Mouse (Mus musculus) lung, postnatal 4 days (tissue): ENCODE measurements around the gene Irf2bp2.

ENCODE experiments used
- DNase-seq, 2 experiments: peaks; one replicate each; pipeline ENCODE4 v3.0.0; 2021

The Irf2bp2 gene

GRCm38 (mm10) chr8:126593889-126594480 is at the start of gene Irf2bp2:
Gene Irf2bp2 (minus strand): TSS chr8:126593986.
- DNase-seq, result peak; percentile 91 to 96

GRCm38 (mm10) chr8:126642665-126643064 is 48.9 kb upstream of the Irf2bp2 start:
- no peak for DNase-seq

- no peak for DNase-seq
These were observed 47.9 kb upstream of the Irf2bp2 start for GRCm38 (mm10) chr8:126641568-126642295.

- peak; percentile 46 to 80 for DNase-seq
These were observed 45.4 kb upstream of the Irf2bp2 start for GRCm38 (mm10) chr8:126639161-126639560.

- no peak for DNase-seq
These were observed 44.2 kb upstream of the Irf2bp2 start for GRCm38 (mm10) chr8:126638027-126638426.

GRCm38 (mm10) chr8:126634541-126635048 is 40.8 kb upstream of the Irf2bp2 start:
- DNase-seq, result peak; percentile 48 to 78

GRCm38 (mm10) chr8:126628616-126629015 is 34.8 kb upstream of the Irf2bp2 start:
- no peak for DNase-seq

GRCm38 (mm10) chr8:126626415-126626814 is 32.6 kb upstream of the Irf2bp2 start:
- no peak for DNase-seq

GRCm38 (mm10) chr8:126622111-126622795 is 28.5 kb upstream of the Irf2bp2 start:
- DNase-seq, result no peak

- no peak for DNase-seq
These were observed 26.9 kb upstream of the Irf2bp2 start for GRCm38 (mm10) chr8:126620721-126621120.

GRCm38 (mm10) chr8:126619487-126619886 is 25.7 kb upstream of the Irf2bp2 start:
- DNase-seq, result no peak

GRCm38 (mm10) chr8:126617665-126618064 is 23.9 kb upstream of the Irf2bp2 start:
- DNase-seq, result no peak

GRCm38 (mm10) chr8:126616736-126617135 is 22.9 kb upstream of the Irf2bp2 start:
- no peak for DNase-seq

- peak; percentile 78 to 85 for DNase-seq
These were observed 22.0 kb upstream of the Irf2bp2 start for GRCm38 (mm10) chr8:126615765-126616164.

- DNase-seq, result no peak
These were observed 20.9 kb upstream of the Irf2bp2 start for GRCm38 (mm10) chr8:126614740-126615132.

GRCm38 (mm10) chr8:126614062-126614739 is 20.4 kb upstream of the Irf2bp2 start:
- peak; percentile 45 to 55 for DNase-seq

GRCm38 (mm10) chr8:126613143-126613542 is 19.4 kb upstream of the Irf2bp2 start:
- no peak for DNase-seq

GRCm38 (mm10) chr8:126612739-126613138 is 19.0 kb upstream of the Irf2bp2 start:
- no peak for DNase-seq

GRCm38 (mm10) chr8:126610713-126611112 is 16.9 kb upstream of the Irf2bp2 start:
- no peak for DNase-seq

GRCm38 (mm10) chr8:126609556-126610263 is 15.9 kb upstream of the Irf2bp2 start:
- DNase-seq, result peak; percentile 35 to 64

GRCm38 (mm10) chr8:126603241-126603947 is 9.6 kb upstream of the Irf2bp2 start:
- DNase-seq, result peak; percentile 61 to 69

GRCm38 (mm10) chr8:126602641-126603040 is 8.9 kb upstream of the Irf2bp2 start:
- DNase-seq, result no peak
